Mouse (Mus musculus) central nervous system, embryonic 14 days (tissue): ENCODE data around the gene Gm8298. TPM values are rescaled to one million over a fixed set of nuclear protein-coding genes. Genes with fewer than 3 reads are reported as not detected.

ENCODE experiments used
- polyA plus RNA-seq: library from polyadenylated mRNA; depleted of rRNA; stranded (reverse); fragments of >200 nt; gene quantifications from 2 replicates; pipeline ENCODE4 v1.2.3, GENCODE M21; 2012; rRNA removed

The Gm8298 gene
- polyA plus RNA-seq, result not detected in 2 replicates

DNA sequence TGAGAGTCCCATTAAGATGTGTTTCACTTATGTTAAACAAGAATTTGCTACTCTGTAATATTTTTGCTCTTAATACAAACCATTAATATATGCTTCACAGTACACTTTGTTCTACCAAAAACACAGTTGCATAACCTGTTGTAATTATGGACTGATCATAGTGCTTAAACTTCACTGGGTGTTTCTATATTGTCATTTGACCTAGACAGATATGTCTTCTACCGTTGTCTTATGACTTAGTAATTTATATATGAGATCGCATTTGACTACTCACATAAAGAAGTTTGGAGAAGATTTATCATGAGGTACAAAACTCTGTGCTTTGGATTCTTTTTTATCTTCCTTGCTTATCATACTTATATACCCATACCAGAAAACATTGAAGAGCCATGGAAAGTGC, at the start of gene Gm8298:
Gene Gm8298 (plus strand): TSS at position 301 of the 400 bp plus-strand sequence.

GRCm38 (mm10) chr3:59924914-59925313, 64.1 kb downstream of the Gm8298 start, which contains the start of gene C130079G13Rik:
C130079G13Rik (plus strand) TSS chr3:59925214.

Other genes with a start within 250 kb of the Gm8298 start
- gene Gm5538, start 131.3 kb upstream of the Gm8298 start, polyA plus RNA-seq, result not detected in 2 replicates
- gene C130079G13Rik, start 64.2 kb downstream of the Gm8298 start, polyA plus RNA-seq, result 0.03 TPM in 1 of 2 replicates, not detected in the other
- gene Aadacl2, start 145.7 kb downstream of the Gm8298 start, polyA plus RNA-seq, result 0.11 TPM in 1 of 2 replicates, not detected in the other
- 0.20 TPM in 1 of 2 replicates, not detected in the other for gene Aadac, start 164.7 kb downstream of the Gm8298 start, polyA plus RNA-seq
- 0.02 and 0.10 TPM in 2 replicates for gene Sucnr1, start 220.8 kb downstream of the Gm8298 start, polyA plus RNA-seq